Mouse (Mus musculus) B cell, adult 67 days (primary cell): ENCODE measurements around the gene Nkapl. TPM values are rescaled to one million over a fixed set of nuclear protein-coding genes. Genes with fewer than 3 reads are reported as not detected.

Source experiments
- total RNA-seq, 2 experiments: library from RNA; stranded (reverse); gene quantifications; 4 replicates each; pipeline ENCODE4 v1.2.4; 2023

The Nkapl gene
- not detected for total RNA-seq

GRCm38 (mm10) chr13:21468061-21469019 lies at the start of gene Nkapl:
TSS of gene Nkapl (minus strand) at chr13:21468509.

GRCm38 (mm10) chr13:21501182-21501581 lies 32.9 kb upstream of the Nkapl start, which contains the start of gene Gm11273:
TSS of gene Gm11273 (minus strand) at chr13:21501418.

GRCm38 (mm10) chr13:21495080-21495479 lies 26.8 kb upstream of the Nkapl start, which contains the start of gene AK157302:
TSS of gene AK157302 (plus strand) at chr13:21495223.

GRCm38 (mm10) chr13:21478759-21479670 lies 10.7 kb upstream of the Nkapl start, which contains the start of the genes Zkscan4 and Gm10065:
TSS of gene Zkscan4 (plus strand) at chr13:21478907.
TSS of gene Gm10065 (minus strand) at chr13:21479441.

GRCm38 (mm10) chr13:21453449-21453848 lies 14.9 kb downstream of the Nkapl start, which contains the start of gene Zscan26:
TSS of gene Zscan26 (minus strand) at chr13:21453730.

GRCm38 (mm10) chr13:21440503-21441206 lies 27.7 kb downstream of the Nkapl start, which contains the start of gene Pgbd1:
TSS of gene Pgbd1 (minus strand) at chr13:21441058.

Other genes starting within 250 kb of the Nkapl start
- gene Gpx5, start 175.8 kb downstream of the Nkapl start, total RNA-seq: not detected
- not detected for gene Gpx6, start 156.4 kb downstream of the Nkapl start, total RNA-seq
- gene Olfr1367, start 121.6 kb downstream of the Nkapl start, total RNA-seq: not detected
- gene Zscan12, start 105.7 kb downstream of the Nkapl start, total RNA-seq: 1 to 10 TPM; 3.2 to 3.6 TPM
- 10 to 100 TPM; 66.9 to 70.3 TPM for gene Zkscan3, start 65.8 kb downstream of the Nkapl start, total RNA-seq
- gene Pgbd1, start 27.5 kb downstream of the Nkapl start, total RNA-seq: under 1 TPM in 1 of 2 experiments, not detected in 1; 0.38 TPM
- gene Zscan26, start 14.8 kb downstream of the Nkapl start, total RNA-seq: 10 to 100 TPM; 44.5 to 50.7 TPM
- gene Zkscan4, start 10.4 kb upstream of the Nkapl start, total RNA-seq: not detected
- gene Gm10065, start 10.9 kb upstream of the Nkapl start, total RNA-seq: not detected
- gene AK157302, start 26.7 kb upstream of the Nkapl start, total RNA-seq: 1 to 10 TPM; 4.8 to 5.0 TPM
- gene Gm11273, start 32.9 kb upstream of the Nkapl start, total RNA-seq: 10 to 100 TPM; 11.7 to 12.4 TPM
- gene Zkscan8, start 62.6 kb upstream of the Nkapl start, total RNA-seq: 10 to 100 TPM; 12.2 to 23.2 TPM
- gene Olfr1366, start 74.3 kb upstream of the Nkapl start, total RNA-seq: not detected
- not detected for gene Olfr1535, start 91.4 kb upstream of the Nkapl start, total RNA-seq
- not detected for gene Olfr1364, start 113.2 kb upstream of the Nkapl start, total RNA-seq
- not detected for gene Olfr1362, start 145.5 kb upstream of the Nkapl start, total RNA-seq
- gene Olfr11, start 174.0 kb upstream of the Nkapl start, total RNA-seq: not detected
- not detected for gene Olfr1361, start 194.9 kb upstream of the Nkapl start, total RNA-seq
- gene Olfr1360, start 208.9 kb upstream of the Nkapl start, total RNA-seq: not detected
- not detected for gene Olfr1359, start 229.6 kb upstream of the Nkapl start, total RNA-seq
- 100 to 1,000 TPM; 101 to 113 TPM for gene Hist1h2bl, start 247.6 kb upstream of the Nkapl start, total RNA-seq
- 100 to 1,000 TPM; 114 to 126 TPM for gene Hist1h2ai, start 247.9 kb upstream of the Nkapl start, total RNA-seq
- gene Hist1h3h, start 249.2 kb upstream of the Nkapl start, total RNA-seq: 100 to 1,000 TPM; 156 to 168 TPM